Mouse (Mus musculus) intestine, embryonic 15.5 days (tissue): Measurements from ENCODE around the gene Ooep. TPM values are rescaled to one million over a fixed set of nuclear protein-coding genes. Genes with fewer than 3 reads are reported as not detected.
"Not testable (repeated sequence)": the region's sequence is repeated elsewhere in the genome, so short reads cannot be mapped to it uniquely, and the experiment has no call there.

Source experiments
- ATAC-seq: fragments of 200-750 bp; cut with Nextera tagmentation; 2 replicates; pipeline ENCODE4 v1.8.0; 2017; ENCODE audit warnings: moderate TSS enrichment, moderate library complexity
- H3K27ac ChIP-seq: fragments of 300-500 bp; sonication (generic); 2 replicates; pipeline ENCODE4 v1.5.1; 2015; ENCODE audit warnings: mild to moderate bottlenecking, inconsistent platforms
- H3K27me3 ChIP-seq: fragments of 300-500 bp; sonication (generic); replicated peaks from 2 replicates; pipeline ENCODE4 v1.6.1; 2015; ENCODE audit warnings: inconsistent platforms
- H3K36me3 ChIP-seq: fragments of 300-500 bp; sonication (generic); 2 replicates; pipeline ENCODE4 v1.6.1; 2015; ENCODE audit warnings: inconsistent platforms
- H3K4me1 ChIP-seq: fragments of 300-500 bp; sonication (generic); replicated peaks from 2 replicates; pipeline ENCODE4 v1.6.1; 2015; ENCODE audit warnings: inconsistent platforms
- H3K4me2 ChIP-seq: fragments of 300-500 bp; sonication (generic); replicated peaks from 2 replicates; pipeline ENCODE4 v1.6.1; 2015; ENCODE audit warnings: mild to moderate bottlenecking, inconsistent platforms
- H3K4me3 ChIP-seq: fragments of 300-500 bp; sonication (generic); replicated peaks from 2 replicates; pipeline ENCODE4 v1.5.1; 2015; ENCODE audit warnings: inconsistent platforms
- H3K9ac ChIP-seq: fragments of 300-500 bp; sonication (generic); 2 replicates; pipeline ENCODE4 v1.6.1; 2015; ENCODE audit warnings: inconsistent platforms
- H3K9me3 ChIP-seq: fragments of 300-500 bp; sonication (generic); 2 replicates; pipeline ENCODE4 v1.6.1; 2016; ENCODE audit warnings: inconsistent platforms
- WGBS: fragments of 180-500 bp; shearing (Covaris S2); methylation state at CpG from one replicate; pipeline ENCODE4 v1.1.7; 2015; 5-methylcytosine and 5-hydroxymethylcytosine counted together
- polyA plus RNA-seq: library from polyadenylated mRNA; unstranded; fragments of >200 nt; fragmentation: Nextera tagmentation; extraction: Ambion mirVana; gene quantifications from 2 replicates; pipeline ENCODE4 v1.2.1, GENCODE M21; 2015

Gene Ooep
- polyA plus RNA-seq, 1 experiment from 2014 or later: 0.60 TPM

- H3K27me3 ChIP-seq: no peaks in the 10 kb centered on the region
- H3K27ac ChIP-seq: no peak overlapping the region
- ATAC-seq: no peak
- 93% methylated on average over 6 of the region's 6 CpGs for WGBS
- H3K4me2 ChIP-seq: no peak overlapping the region
- H3K4me1 ChIP-seq: no peaks in the 10 kb centered on the region
- H3K9me3 ChIP-seq: no peaks in the 10 kb centered on the region
- no peaks in the 10 kb centered on the region for H3K36me3 ChIP-seq
- no peak overlapping the region for H3K4me3 ChIP-seq
- no peak overlapping the region for H3K9ac ChIP-seq
Observed at GRCm38 (mm10) chr9:78364701-78365100, 13.8 kb downstream of the Ooep start.

- no peak overlapping the region for H3K4me2 ChIP-seq
- H3K4me3 ChIP-seq: no peak overlapping the region
- no peak for ATAC-seq
- H3K9ac ChIP-seq: no peak overlapping the region
- no peaks in the 10 kb centered on the region for H3K4me1 ChIP-seq
- H3K27me3 ChIP-seq: no peaks in the 10 kb centered on the region
- H3K27ac ChIP-seq: no peak overlapping the region
- 59% methylated on average over 6 of the region's 6 CpGs for WGBS
- H3K9me3 ChIP-seq: no peaks in the 10 kb centered on the region
- no peaks in the 10 kb centered on the region for H3K36me3 ChIP-seq
Observed at GRCm38 (mm10) chr9:78363374-78363773, 15.2 kb downstream of the Ooep start.

- Histone ChIP-seq H3K9me3 (no peaks in the 10 kb centered on the region), H3K36me3 (no peaks in the 10 kb centered on the region), H3K4me2 (no peak overlapping the region), H3K9ac (no peak overlapping the region), H3K27ac (no peak overlapping the region), H3K4me1 (no peaks in the 10 kb centered on the region), H3K4me3 (no peak overlapping the region), H3K27me3 (no peaks in the 10 kb centered on the region)
- no peak for ATAC-seq
- 33% methylated on average over 2 of the region's 2 CpGs for WGBS
Observed at GRCm38 (mm10) chr9:78360484-78360872, 18.0 kb downstream of the Ooep start.

- Histone ChIP-seq H3K27ac (no peak overlapping the region), H3K9ac (no peak overlapping the region), H3K36me3 (no peaks in the 10 kb centered on the region), H3K4me3 (no peak overlapping the region), H3K27me3 (no peaks in the 10 kb centered on the region), H3K4me2 (no peak overlapping the region), H3K9me3 (no peaks in the 10 kb centered on the region), H3K4me1 (no peaks in the 10 kb centered on the region)
- WGBS: 81% methylated on average over 6 of the region's 6 CpGs
- no peak for ATAC-seq
Observed at GRCm38 (mm10) chr9:78359750-78360483, 18.6 kb downstream of the Ooep start.

- Histone ChIP-seq H3K9ac (no peak overlapping the region), H3K36me3 (no peaks in the 10 kb centered on the region), H3K4me2 (no peak overlapping the region), H3K4me1 (no peaks in the 10 kb centered on the region), H3K4me3 (no peak overlapping the region), H3K9me3 (no peaks in the 10 kb centered on the region), H3K27me3 (no peaks in the 10 kb centered on the region), H3K27ac (no peak overlapping the region)
- ATAC-seq: peak; percentile 78
- WGBS: 13% methylated on average over 9 of the region's 9 CpGs
Observed at GRCm38 (mm10) chr9:78358053-78358452, 20.5 kb downstream of the Ooep start.

GRCm38 (mm10) chr9:78355611-78356010, 22.9 kb downstream of the Ooep start, which contains the start of gene Gsta2:
Gene Gsta2 (minus strand): TSS chr9:78355788.
- 90% methylated on average over 8 of the region's 8 CpGs for WGBS
- Histone ChIP-seq H3K4me1 (no peaks in the 10 kb centered on the region), H3K4me2 (no peak within 1 kb of the TSS), H3K9ac (no peak within 1 kb of the TSS), H3K4me3 (no peak within 1 kb of the TSS), H3K9me3 (no peaks in the 10 kb centered on the region), H3K36me3 (no peaks in the 10 kb centered on the region), H3K27me3 (no peaks in the 10 kb centered on the region), H3K27ac (no peak within 1 kb of the TSS)
- ATAC-seq: no peak

GRCm38 (mm10) chr9:78354665-78355578, 23.6 kb downstream of the Ooep start:
- no peaks in the 10 kb centered on the region for H3K36me3 ChIP-seq
- ATAC-seq: peak; percentile 77
- H3K27me3 ChIP-seq: no peaks in the 10 kb centered on the region
- WGBS: 76% methylated on average over 11 of the region's 11 CpGs
- no peak overlapping the region for H3K4me3 ChIP-seq
- H3K4me2 ChIP-seq: no peak overlapping the region
- no peak overlapping the region for H3K9ac ChIP-seq
- H3K4me1 ChIP-seq: no peaks in the 10 kb centered on the region
- H3K27ac ChIP-seq: no peak overlapping the region
- no peaks in the 10 kb centered on the region for H3K9me3 ChIP-seq

GRCm38 (mm10) chr9:78351504-78352220, 26.9 kb downstream of the Ooep start:
- no peaks in the 10 kb centered on the region for H3K9me3 ChIP-seq
- no peak overlapping the region for H3K27ac ChIP-seq
- ATAC-seq: no peak
- H3K4me2 ChIP-seq: no peak overlapping the region
- WGBS: 88% methylated on average over 6 of the region's 6 CpGs
- no peaks in the 10 kb centered on the region for H3K4me1 ChIP-seq
- H3K27me3 ChIP-seq: no peaks in the 10 kb centered on the region
- no peaks in the 10 kb centered on the region for H3K36me3 ChIP-seq
- no peak overlapping the region for H3K9ac ChIP-seq
- no peak overlapping the region for H3K4me3 ChIP-seq

GRCm38 (mm10) chr9:78350007-78350406, 28.5 kb downstream of the Ooep start:
- H3K36me3 ChIP-seq, H3K9ac ChIP-seq, H3K4me1 ChIP-seq, H3K27me3 ChIP-seq, H3K27ac ChIP-seq, H3K4me3 ChIP-seq, ATAC-seq, H3K9me3 ChIP-seq, H3K4me2 ChIP-seq: not testable (repeated sequence)

GRCm38 (mm10) chr9:78349141-78349540, 29.4 kb downstream of the Ooep start:
- not testable (repeated sequence) for H3K4me1 ChIP-seq, H3K27ac ChIP-seq, H3K9me3 ChIP-seq, H3K9ac ChIP-seq, H3K4me3 ChIP-seq, H3K4me2 ChIP-seq, H3K27me3 ChIP-seq, H3K36me3 ChIP-seq, ATAC-seq
- WGBS: 83% methylated on average over 3 of the region's 3 CpGs

GRCm38 (mm10) chr9:78348206-78349004, 30.1 kb downstream of the Ooep start:
- not testable (repeated sequence) for H3K27me3 ChIP-seq, H3K4me3 ChIP-seq, H3K4me1 ChIP-seq, H3K27ac ChIP-seq, H3K9ac ChIP-seq, H3K4me2 ChIP-seq, H3K36me3 ChIP-seq, H3K9me3 ChIP-seq
- WGBS: 58% methylated on average over 6 of the region's 6 CpGs
- ATAC-seq: peak; percentile 80

GRCm38 (mm10) chr9:78347004-78347403, 31.5 kb downstream of the Ooep start:
- H3K9ac ChIP-seq: no peak overlapping the region
- no peaks in the 10 kb centered on the region for H3K27me3 ChIP-seq
- ATAC-seq: peak; percentile 84
- H3K36me3 ChIP-seq: no peaks in the 10 kb centered on the region
- H3K4me2 ChIP-seq: no peak overlapping the region
- 49% methylated on average over 3 of the region's 3 CpGs for WGBS
- H3K4me1 ChIP-seq: no peaks in the 10 kb centered on the region
- H3K27ac ChIP-seq: no peak overlapping the region
- no peak overlapping the region for H3K4me3 ChIP-seq
- H3K9me3 ChIP-seq: no peaks in the 10 kb centered on the region
